Mouse (Mus musculus) kidney, postnatal 4 days (tissue): ENCODE data around the gene Nans.
A peak's percentile ranks its signal among the peaks of the same experiment; 100 is the strongest.

Experiments
- DNase-seq, 2 experiments: peaks; one replicate each; pipeline ENCODE4 v3.0.0; 2021; ENCODE audit warnings: mixed read lengths in 2 of 2

Nans gene

GRCm38 (mm10) chr4:46489028-46489925 is at the start of gene Nans:
TSS of gene Nans (plus strand) at chr4:46489248.
- DNase-seq: peak; percentile 97 to 98

- peak in 1 of 2 experiments; percentile 17 for DNase-seq
Observed at GRCm38 (mm10) chr4:46442501-46442900, 46.5 kb upstream of the Nans start.

- DNase-seq: peak; percentile 4 to 6
Observed at GRCm38 (mm10) chr4:46445237-46445945, 43.7 kb upstream of the Nans start.

GRCm38 (mm10) chr4:46447461-46447860 is 41.6 kb upstream of the Nans start:
- DNase-seq: no peak

DNA sequence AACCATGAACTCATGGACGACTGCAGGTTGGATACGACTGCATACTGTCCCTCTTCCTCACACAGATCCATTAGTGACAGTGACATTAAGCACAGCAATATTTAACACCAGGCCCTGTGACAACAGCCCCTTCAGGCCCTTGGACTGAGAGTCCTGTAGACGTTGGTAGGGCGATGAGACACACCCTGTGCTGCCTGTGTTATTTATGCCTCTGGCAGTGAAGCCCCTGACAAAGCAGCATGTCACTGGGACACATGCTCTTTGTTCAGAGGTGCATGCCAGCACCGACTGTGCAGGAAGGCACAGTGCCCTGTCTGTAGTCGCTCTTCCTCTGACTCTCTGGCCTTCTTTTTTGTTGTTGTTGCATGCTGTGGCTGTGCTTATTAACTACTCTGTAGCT is 40.2 kb upstream of the Nans start:
- DNase-seq: no peak

- DNase-seq: no peak
Observed at GRCm38 (mm10) chr4:46450020-46450518, 39.0 kb upstream of the Nans start.

DNA sequence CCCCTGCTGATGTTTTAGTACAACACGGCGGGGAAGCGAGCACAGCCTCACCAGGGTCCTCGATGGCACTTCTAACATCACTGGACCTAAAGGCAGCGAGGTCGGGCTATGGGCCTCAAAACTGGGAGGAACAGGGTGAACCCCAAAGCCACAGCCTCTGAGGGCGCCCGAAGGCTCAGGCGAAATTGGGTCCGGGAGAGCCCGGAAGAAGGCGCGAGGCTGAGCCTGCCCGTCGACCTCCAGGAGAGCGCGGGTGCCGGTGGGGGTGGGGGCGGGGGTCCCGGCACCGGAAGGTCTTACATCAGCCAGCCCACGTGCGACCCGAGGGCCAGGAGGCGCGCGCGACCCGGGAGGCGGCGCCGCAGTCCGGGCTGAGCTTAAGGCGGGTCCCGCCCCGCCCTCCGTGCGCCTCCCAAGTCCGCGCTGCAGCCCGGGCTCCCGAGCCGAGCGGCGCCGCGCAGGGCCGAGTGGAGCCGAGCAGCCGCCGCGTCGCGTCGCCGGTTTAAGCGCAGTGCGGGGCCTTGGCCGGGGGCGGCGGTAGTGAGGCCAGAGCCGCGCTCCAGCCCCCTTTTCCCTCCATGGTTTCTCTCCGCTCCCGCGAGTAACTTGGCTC is 38.4 kb upstream of the Nans start, which contains the start of gene Anp32b:
Anp32b (plus strand) TSS at position 384 of the 613 bp plus-strand sequence.
- DNase-seq: peak; percentile 95 to 96

- DNase-seq: peak; percentile 76 to 87
Observed at GRCm38 (mm10) chr4:46451240-46451757, 37.7 kb upstream of the Nans start.

DNA sequence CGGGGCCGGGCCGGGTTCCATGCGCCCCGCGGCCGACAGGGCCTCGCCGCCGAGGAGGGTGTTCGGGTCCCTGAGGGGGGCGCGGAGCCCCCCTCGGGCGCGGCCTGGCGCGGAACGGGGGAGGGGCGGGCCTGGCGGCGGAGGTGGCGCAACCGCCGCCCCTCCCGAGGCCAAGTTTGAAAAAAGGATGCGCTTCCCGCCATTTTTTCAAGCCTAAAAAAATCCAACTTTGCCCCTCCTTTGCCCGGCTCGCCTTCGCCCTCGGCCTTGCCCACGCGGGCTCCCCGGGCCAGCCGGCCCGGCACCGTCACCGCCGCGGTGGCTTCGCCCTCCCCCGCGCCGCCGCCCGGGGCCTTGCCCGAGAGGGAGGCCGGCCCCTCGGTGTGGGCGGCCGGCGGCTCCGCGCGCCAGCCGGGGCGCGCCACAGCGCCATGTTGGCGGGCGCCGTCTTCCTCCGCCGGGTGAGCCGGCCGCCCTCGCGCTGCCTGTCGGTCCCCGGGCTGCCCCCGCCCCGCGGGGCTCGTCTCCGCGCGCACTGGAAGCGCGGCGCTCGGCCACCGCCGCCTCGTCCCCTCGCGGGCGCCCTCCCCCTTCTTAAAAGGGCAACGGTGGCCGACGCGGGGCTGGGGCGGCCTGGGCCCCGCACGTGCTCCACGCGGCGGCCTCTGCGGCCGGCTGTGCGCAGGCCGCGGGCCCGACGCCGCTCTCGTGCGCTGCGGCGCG is 37.1 kb upstream of the Nans start:
- DNase-seq: peak; percentile 79 to 88

GRCm38 (mm10) chr4:46452481-46452850 is 36.6 kb upstream of the Nans start:
- peak; percentile 67 to 79 for DNase-seq

GRCm38 (mm10) chr4:46452855-46453719 is 36.0 kb upstream of the Nans start:
- DNase-seq: peak; percentile 10 to 17

DNA sequence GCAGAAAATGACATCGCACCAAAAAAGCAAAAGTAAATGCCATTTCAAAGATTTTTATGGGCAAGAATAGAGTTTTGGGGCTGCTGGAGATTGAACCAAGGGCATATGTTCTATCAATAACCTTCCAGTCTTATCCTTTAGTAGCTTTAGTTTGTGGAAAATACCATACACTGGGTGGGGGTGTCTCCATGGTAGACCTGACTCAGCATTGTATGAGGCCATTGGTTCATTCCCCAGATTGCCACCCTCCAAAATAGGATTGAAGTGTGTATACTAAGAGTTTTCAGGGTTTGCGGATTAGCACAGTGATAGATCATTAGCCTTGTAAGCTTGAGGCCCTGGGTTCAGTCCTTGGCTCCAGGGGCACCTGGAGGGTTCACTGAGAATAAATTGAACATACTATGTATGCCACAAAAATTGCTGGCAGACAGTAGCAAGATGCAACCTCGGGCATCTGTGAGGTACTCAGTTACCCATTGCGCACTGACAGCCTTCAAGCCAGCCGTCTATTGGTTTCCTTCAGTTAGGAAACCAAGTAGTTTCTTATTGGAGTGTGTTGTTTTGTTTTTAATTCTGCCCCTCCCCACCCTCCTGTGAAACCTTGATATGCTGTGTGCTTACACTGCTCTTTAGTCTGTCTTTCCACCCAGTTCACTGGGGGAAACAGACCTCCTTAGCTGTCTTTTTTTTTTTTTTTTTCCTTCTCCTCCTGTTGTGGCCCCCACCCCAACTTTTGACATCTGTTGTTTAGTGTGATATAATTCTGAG is 34.8 kb upstream of the Nans start:
- no peak for DNase-seq

DNA sequence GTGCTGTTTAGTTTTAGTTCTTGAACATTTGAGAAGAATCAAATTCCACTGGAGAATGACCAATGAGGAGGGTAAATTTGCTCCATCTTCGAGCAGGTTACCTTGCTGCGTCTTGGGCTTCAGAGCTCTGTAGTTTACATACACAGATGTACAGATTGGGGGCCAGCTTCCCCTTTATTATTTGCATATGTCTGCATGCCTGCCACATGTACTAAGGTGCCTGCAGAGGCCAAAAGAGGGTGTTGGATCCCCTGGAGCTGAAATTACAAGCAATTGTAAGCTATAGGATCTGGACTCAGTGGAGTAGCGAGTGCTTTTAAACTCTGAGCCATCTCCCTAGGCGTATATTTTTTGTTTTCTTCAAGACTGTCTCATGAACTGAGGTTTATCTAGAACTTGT is 32.3 kb upstream of the Nans start:
- DNase-seq: no peak

- no peak for DNase-seq
Observed at GRCm38 (mm10) chr4:46457186-46457585, 31.9 kb upstream of the Nans start.

DNA sequence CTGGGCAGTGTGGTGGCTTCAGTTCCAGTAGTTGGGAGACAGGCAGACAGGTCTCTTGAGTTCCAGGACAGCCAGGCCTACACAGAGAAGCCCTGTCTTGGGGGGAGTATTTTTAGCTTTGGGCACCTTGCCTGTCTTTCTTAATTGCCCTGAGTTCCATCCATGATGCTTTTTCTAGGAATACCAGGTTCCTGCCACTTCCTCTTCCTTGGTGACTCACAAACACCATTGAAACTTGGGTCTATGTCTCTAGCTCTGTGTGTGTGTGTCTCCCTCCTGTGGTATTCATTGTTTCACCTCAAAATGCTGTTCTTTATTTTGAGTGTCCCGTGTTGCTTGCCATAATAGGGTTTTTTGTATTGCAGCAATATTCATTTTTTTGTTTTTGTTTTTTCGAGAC is 30.6 kb upstream of the Nans start:
- DNase-seq: no peak

DNA sequence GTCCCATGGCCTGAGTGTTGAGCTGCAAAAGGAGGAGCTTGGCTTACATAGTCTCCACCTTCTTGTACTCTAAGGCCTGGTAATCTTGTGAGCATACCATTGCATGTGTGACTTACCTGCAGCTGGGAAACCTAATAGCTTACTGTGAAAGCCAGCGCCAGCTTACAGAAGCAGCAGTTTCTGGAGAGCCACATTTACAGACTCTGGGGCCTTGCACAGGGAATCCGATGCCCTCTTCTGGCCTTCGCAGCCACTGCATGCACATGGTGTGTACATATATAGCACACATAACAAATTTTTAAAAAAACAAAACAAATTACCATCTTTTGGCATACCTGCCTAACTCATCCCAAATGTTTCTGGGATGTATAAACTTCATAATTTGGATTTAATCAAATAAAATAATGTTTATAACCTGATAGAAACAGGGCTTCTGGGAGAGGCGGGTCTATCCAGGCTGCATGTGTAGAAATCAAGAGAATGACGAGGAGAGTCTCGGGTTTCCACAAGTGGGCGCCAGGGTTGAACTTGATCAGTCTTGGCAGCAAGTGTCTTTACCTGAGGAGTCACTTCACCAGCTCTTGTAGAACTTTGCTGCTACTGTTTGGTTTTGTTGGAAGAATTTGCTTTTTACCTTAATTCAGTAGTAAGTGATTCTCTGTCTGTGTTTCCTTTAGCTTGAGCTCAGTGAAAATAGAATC is 25.8 kb upstream of the Nans start:
- peak; percentile 72 to 74 for DNase-seq

- no peak for DNase-seq
Observed at GRCm38 (mm10) chr4:46465740-46466139, 23.3 kb upstream of the Nans start.

GRCm38 (mm10) chr4:46475101-46475500 is 13.9 kb upstream of the Nans start:
- no peak for DNase-seq

- no peak for DNase-seq
Observed at GRCm38 (mm10) chr4:46479081-46479480, 10.0 kb upstream of the Nans start.
